8 mouse cellular contexts compared by ENCODE assay signal in the genomic region with DNA sequence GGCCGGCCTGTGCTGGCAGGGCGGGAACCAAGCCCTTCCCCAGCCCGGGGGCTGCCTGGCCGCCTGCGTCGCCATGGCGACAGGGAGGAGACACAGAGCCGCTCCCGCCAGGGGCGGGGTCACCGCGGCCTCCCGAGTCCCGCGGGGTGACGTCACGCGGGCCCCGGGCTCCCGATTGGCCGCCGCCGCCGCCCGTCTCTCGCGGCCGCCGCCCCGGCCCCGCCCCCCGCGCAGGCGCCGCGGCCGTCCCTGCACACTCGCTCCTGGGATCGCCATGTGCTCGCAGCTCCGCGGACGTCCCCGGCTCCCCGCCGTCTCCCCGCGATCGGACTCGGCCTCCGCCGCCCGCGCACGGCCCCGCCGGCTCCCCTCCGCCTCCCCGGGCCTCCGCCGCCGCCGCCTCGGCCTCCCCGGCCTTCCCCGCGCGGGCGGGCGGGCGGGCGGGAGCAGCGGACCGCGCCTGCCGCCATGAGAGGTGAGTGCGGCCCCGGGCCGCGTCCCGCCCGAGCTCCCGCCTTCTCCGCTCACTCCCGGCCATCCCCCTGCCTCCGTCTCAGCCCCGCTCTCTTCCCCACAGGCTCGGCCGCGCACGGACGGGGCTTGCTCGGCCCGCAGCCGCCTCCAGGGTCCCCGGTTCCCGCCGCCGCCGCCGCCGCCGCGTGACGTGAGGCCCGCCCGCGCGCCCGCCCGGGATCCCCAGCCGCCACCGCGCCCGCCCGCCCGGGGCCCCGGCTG. TPM values are rescaled to one million over a fixed set of nuclear protein-coding genes. Genes with fewer than 3 reads are reported as not detected.
DNase-seq lines count a peak whose midpoint lies in the region; ATAC-seq and TF ChIP-seq lines count a peak whose summit lies in the region.
"Not testable (repeated sequence)": the region's sequence is repeated elsewhere in the genome, so short reads cannot be mapped to it uniquely, and the experiment has no call there.

A gene (plus strand): TSS at position 644 of the 735 bp plus-strand sequence.

- peak within 1 kb of the TSS; percentile 75 for H3K27ac ChIP-seq in lung, postnatal 0 days (ENCODE audit: low read length)

- peak within 1 kb of the TSS; percentile 81 for H3K4me3 ChIP-seq in lung, postnatal 0 days (ENCODE audit: low read depth, low read length)

- peaks cover 17% of the 10 kb centered on the region for H3K9me3 ChIP-seq in lung, postnatal 0 days (ENCODE audit: low read length)

- WGBS in lung, postnatal 0 days = 70% methylated on average over 99 of the region's 118 CpGs

- H3K4me2 ChIP-seq in lung, postnatal 0 days (replicated peaks; ENCODE audit: low read depth, low read length) = peak within 1 kb of the TSS; percentile 42

- TF ChIP-seq CTCF in lung, postnatal 0 days (IDR thresholded peaks at IDR 0.05) = not testable (repeated sequence)

- DNase-seq in MN1 (ENCODE audit: low spot score) = peak; percentile 97
- DNase-seq in cerebellum, adult 8-10 months = peak; percentile 95
- peak; percentile 97 for DNase-seq in layer of hippocampus, adult 9-11 months
- peak; percentile 98 for DNase-seq in lung, postnatal 0 days (ENCODE audit: low spot score)
- peak; percentile 97 for DNase-seq in ovary, postnatal 14 days (ENCODE audit: low spot score)
- DNase-seq in thymus, postnatal 10 days (ENCODE audit: low spot score in 2 of 2) = peak; percentile 93 to 98

- TF ChIP-seq EP300 in lung, postnatal 0 days (IDR thresholded peaks at IDR 0.05) = not testable (repeated sequence)

- not testable (repeated sequence) for H3K27me3 ChIP-seq in lung, postnatal 0 days (replicated peaks; ENCODE audit: insufficient read depth, low read length)

- peak within 1 kb of the TSS; percentile 68 for H3K9ac ChIP-seq in lung, postnatal 0 days (replicated peaks; ENCODE audit: low read depth)

- peak; percentile 86 for ATAC-seq in frontal cortex, adult (ENCODE audit: low TSS enrichment)
- ATAC-seq in hematopoietic stem cell, adult 5-6 weeks (replicated peaks in 1 of 2; ENCODE audit: insufficient read depth in 1 of 2, low FRiP score in 2 of 2, low TSS enrichment in 1 of 2, low read depth in 1 of 2, poor library complexity in 2 of 2, severe bottlenecking in 2 of 2) = peak; percentile 8 to 23; a peak in 3 of 4 replicates
- ATAC-seq in lung, postnatal 0 days = peak; percentile 85

- H3K36me3 ChIP-seq in lung, postnatal 0 days (ENCODE audit: insufficient read depth, low read length) = not testable (repeated sequence)

- not testable (repeated sequence) for H3K4me1 ChIP-seq in lung, postnatal 0 days (ENCODE audit: insufficient read depth, low read depth, low read length)

RNA-seq across cellular contexts. Expression of the gene that starts here (rescaled TPM):
- total RNA-seq in hematopoietic stem cell, adult 5-6 weeks (2017) = 167 and 207 TPM in 2 replicates
- polyA plus RNA-seq in lung, postnatal 0 days (2015; fragmentation: Nextera tagmentation; extraction: Ambion mirVana) = 90.2 and 116 TPM in 2 replicates

Comparison
In these comparisons a context has a peak if more than half of its experiments do, and no peak if none do; other contexts are left out.
1. Peak in every context shown above with its lines: DNase-seq, ATAC-seq, H3K4me3 ChIP-seq and H3K27ac ChIP-seq.
2. ATAC-seq: peak in every context shown above with its lines; median percentile 86 in frontal cortex, adult; 85 in lung, postnatal 0 days; 16 in hematopoietic stem cell, adult 5-6 weeks.